Mouse (Mus musculus) liver, adult 2 months (tissue): ENCODE data around the gene Sema5a. TPM values are rescaled to one million over a fixed set of nuclear protein-coding genes. Genes with fewer than 3 reads are reported as not detected.

ENCODE experiments used
- DNase-seq: peaks from one replicate; pipeline ENCODE4 v3.0.0-alpha.2; 2011; ENCODE audit warnings: low read depth, low spot score; ENCODE audit errors: extremely low read depth
- H3K27ac ChIP-seq: fragments of 200-500 bp; replicated peaks from 2 replicates; pipeline ENCODE4 v1.5.1; 2012; ENCODE audit warnings: low read depth, mild to moderate bottlenecking, control low read depth, inconsistent platforms, low read length; ENCODE audit not compliant: insufficient read depth
- H3K27me3 ChIP-seq: fragments of 200-500 bp; 2 replicates; pipeline ENCODE4 v1.6.1; 2012; ENCODE audit warnings: mild to moderate bottlenecking, moderate library complexity, low read length, inconsistent platforms; ENCODE audit not compliant: control insufficient read depth, insufficient read depth
- H3K36me3 ChIP-seq: fragments of 200-500 bp; 2 replicates; pipeline ENCODE4 v1.6.1; 2012; ENCODE audit warnings: low read length, inconsistent platforms; ENCODE audit not compliant: control insufficient read depth, insufficient read depth
- H3K4me1 ChIP-seq: fragments of 200-500 bp; 2 replicates; pipeline ENCODE4 v1.6.1; 2011; ENCODE audit warnings: low read length; ENCODE audit not compliant: control insufficient read depth, insufficient read depth
- H3K4me3 ChIP-seq: fragments of 200-500 bp; 2 replicates; pipeline ENCODE4 v1.5.1; 2011; ENCODE audit warnings: low read depth, mild to moderate bottlenecking, control low read depth, low read length, moderate library complexity; ENCODE audit not compliant: insufficient read depth
- H3K79me2 ChIP-seq: fragments of 200-500 bp; 2 replicates; pipeline ENCODE4 v1.6.1; 2012; ENCODE audit warnings: inconsistent platforms, mild to moderate bottlenecking, low read length, moderate library complexity; ENCODE audit not compliant: control insufficient read depth, insufficient read depth
- H3K9ac ChIP-seq: fragments of 200-500 bp; 2 replicates; pipeline ENCODE4 v1.6.1; 2012; ENCODE audit warnings: low read depth, mild to moderate bottlenecking, control low read depth, inconsistent platforms, low read length
- CTCF ChIP-seq: fragments of 200-500 bp; IDR thresholded peaks from 2 replicates; pipeline ENCODE4 v1.5.1; 2011; ENCODE audit warnings: low read depth, low read length, control low read depth
- POLR2A ChIP-seq: fragments of 200-500 bp; IDR thresholded peaks from 2 replicates; pipeline ENCODE4 v1.6.1; 2011; ENCODE audit warnings: low read length, control low read depth; ENCODE audit not compliant: insufficient read depth; ENCODE audit errors: extremely low read depth
- WGBS: fragments of 180-500 bp; shearing (Covaris S2); methylation state at CpG from one replicate; pipeline ENCODE4 v1.1.7; 2018; 5-methylcytosine and 5-hydroxymethylcytosine counted together
- polyA plus RNA-seq: library from polyadenylated mRNA; depleted of rRNA; stranded (reverse); fragments of >200 nt; gene quantifications from 2 replicates; pipeline ENCODE4 v1.2.3, GENCODE M21; 2012
- total RNA-seq: library from RNA; depleted of rRNA; stranded (reverse); fragments of >200 nt; gene quantifications from 2 replicates; pipeline ENCODE4 v1.2.3, GENCODE M21; 2014

The Sema5a gene
- total and polyA plus RNA-seq, 2 experiments: 0.22 to 0.46 TPM

GRCm38 (mm10) chr15:32244956-32245836 is 586 bp downstream of the Sema5a start:
- TF ChIP-seq CTCF (no peak), POLR2A (no peak)
- Histone ChIP-seq H3K27ac (no peak overlapping the region), H3K4me1 (peaks cover 2% of the 10 kb centered on the region; the same call in 1 of the 2 replicates), H3K4me3 (peak overlapping the region; percentile 57), H3K36me3 (no peaks in the 10 kb centered on the region), H3K79me2 (no peaks in the 10 kb centered on the region), H3K9ac (peak overlapping the region; percentile 55), H3K27me3 (no peaks in the 10 kb centered on the region; the same call in 1 of the 2 replicates)
- no peak for DNase-seq
- 1% methylated on average over 52 of the region's 52 CpGs for WGBS

DNA sequence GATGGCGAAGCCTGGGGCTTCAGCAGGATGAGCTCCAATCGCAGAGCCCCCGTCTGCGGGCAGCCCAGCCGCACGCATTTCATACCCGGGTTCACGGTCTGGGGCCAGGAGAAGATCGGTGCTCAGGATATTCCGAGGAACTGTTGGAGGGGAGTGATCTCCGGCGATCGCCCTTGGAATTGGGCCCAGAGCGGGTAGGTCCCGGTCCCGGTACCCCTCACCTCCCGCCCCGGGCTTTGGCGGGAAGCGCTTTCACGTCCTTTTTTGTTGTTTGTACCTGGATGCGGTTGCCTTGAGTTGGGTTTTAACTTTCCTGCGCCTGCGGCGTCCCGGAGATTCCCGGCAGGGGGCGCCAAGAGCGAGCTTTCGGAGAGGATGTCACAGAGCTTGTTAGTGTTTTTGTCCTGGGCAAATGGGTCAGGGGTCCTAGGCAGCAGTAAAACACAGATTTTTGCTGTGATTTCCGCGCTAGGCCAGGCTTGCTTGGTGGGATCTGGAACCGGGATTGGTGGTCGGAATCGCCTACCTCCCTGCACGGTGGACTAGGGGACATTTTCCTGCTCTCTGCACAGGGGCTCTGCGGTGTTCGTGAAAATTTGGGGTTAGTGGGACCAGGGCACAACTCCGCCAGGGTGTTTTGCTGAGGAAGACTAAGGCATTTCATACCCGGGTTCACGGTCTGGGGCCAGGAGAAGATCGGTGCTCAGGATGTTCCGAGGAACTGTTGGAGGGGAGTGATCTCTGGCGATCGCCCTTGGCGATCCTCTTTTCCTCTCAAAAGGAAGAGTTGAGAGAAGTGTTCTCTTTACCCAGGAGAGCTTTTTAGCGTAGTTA is 1.4 kb downstream of the Sema5a start:
- no peak for TF ChIP-seq POLR2A
- peak; percentile 83 for TF ChIP-seq CTCF
- H3K4me1 ChIP-seq: peaks cover 2% of the 10 kb centered on the region; the same call in 1 of the 2 replicates
- WGBS: 2% methylated on average over 47 of the region's 47 CpGs
- no peaks in the 10 kb centered on the region; the same call in 1 of the 2 replicates for H3K27me3 ChIP-seq
- H3K36me3 ChIP-seq: no peaks in the 10 kb centered on the region
- H3K79me2 ChIP-seq: no peaks in the 10 kb centered on the region
- peak overlapping the region; percentile 57 for H3K4me3 ChIP-seq
- H3K9ac ChIP-seq: no peak overlapping the region; the same call in 1 of the 2 replicates
- peak; percentile 24 for DNase-seq
- H3K27ac ChIP-seq: no peak overlapping the region

DNA sequence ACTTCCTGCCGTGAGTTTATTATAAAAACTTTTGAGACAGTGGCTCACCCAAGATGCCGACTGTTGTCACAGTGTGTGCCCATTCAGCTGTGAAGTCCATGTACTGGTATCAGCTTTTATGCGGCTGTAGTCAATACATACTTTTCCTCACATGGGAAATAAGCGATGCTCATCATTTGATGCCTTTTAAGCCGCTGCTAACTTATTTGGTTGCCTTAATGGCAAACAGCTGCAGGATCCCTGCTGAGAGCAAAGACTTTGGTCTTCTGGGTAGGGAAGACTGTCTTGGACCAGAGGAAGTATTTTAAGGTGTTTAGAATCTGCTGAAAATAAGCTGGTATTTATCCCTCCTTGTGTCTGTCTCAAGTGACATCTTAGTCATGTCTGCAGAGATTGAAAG is 2.7 kb downstream of the Sema5a start:
- DNase-seq: no peak
- TF ChIP-seq CTCF: no peak
- TF ChIP-seq POLR2A: no peak
- Histone ChIP-seq H3K79me2 (no peaks in the 10 kb centered on the region), H3K9ac (no peak overlapping the region), H3K4me1 (peaks cover 2% of the 10 kb centered on the region; the same call in 1 of the 2 replicates), H3K4me3 (no peak overlapping the region), H3K27me3 (no peaks in the 10 kb centered on the region; the same call in 1 of the 2 replicates), H3K27ac (no peak overlapping the region), H3K36me3 (no peaks in the 10 kb centered on the region)
- 65% methylated on average over 5 of the region's 5 CpGs for WGBS

GRCm38 (mm10) chr15:32254806-32255205 is 10.2 kb downstream of the Sema5a start:
- WGBS: 27% methylated on average over 2 of the region's 2 CpGs
- H3K79me2 ChIP-seq: no peaks in the 10 kb centered on the region

DNA sequence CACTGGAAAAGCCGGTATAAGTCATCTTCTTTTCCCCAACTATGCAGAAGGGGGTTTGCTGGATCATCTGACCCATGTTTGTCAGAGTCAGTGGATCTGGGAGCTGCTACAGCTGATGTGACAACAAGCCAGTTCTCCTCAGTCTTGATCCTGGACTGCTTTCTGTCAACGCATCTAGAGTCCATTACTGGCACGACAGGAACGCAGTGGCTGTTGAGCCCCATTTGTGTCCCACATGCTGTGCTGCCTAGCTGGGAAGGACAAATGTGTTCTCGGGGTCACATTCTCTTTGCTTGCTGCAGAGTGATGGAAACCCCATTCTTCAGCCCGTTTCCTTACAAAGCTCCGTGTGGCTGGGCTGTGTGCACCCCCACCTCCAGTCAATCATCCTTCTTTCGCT is 12.7 kb downstream of the Sema5a start:
- Histone ChIP-seq H3K27me3 (no peaks in the 10 kb centered on the region), H3K36me3 (no peaks in the 10 kb centered on the region), H3K4me1 (no peaks in the 10 kb centered on the region), H3K27ac (no peak overlapping the region), H3K4me3 (no peak overlapping the region), H3K79me2 (no peaks in the 10 kb centered on the region), H3K9ac (no peak overlapping the region)
- no peak for DNase-seq
- TF ChIP-seq CTCF (no peak), POLR2A (no peak)
- 83% methylated on average over 8 of the region's 8 CpGs for WGBS

More at GRCm38 (mm10) chr15:32254806-32255205, 10.2 kb downstream of the Sema5a start:
- no peaks in the 10 kb centered on the region; the same call in 1 of the 2 replicates for H3K27me3 ChIP-seq
- H3K36me3 ChIP-seq: no peaks in the 10 kb centered on the region
- no peak for DNase-seq
- no peak overlapping the region for H3K9ac ChIP-seq
- H3K27ac ChIP-seq: no peak overlapping the region
- H3K4me1 ChIP-seq: no peaks in the 10 kb centered on the region
- H3K4me3 ChIP-seq: no peak overlapping the region
- no peak for TF ChIP-seq POLR2A
- no peak for TF ChIP-seq CTCF
